ENCODE assay signal across 8 mouse cellular contexts in the genomic region with DNA sequence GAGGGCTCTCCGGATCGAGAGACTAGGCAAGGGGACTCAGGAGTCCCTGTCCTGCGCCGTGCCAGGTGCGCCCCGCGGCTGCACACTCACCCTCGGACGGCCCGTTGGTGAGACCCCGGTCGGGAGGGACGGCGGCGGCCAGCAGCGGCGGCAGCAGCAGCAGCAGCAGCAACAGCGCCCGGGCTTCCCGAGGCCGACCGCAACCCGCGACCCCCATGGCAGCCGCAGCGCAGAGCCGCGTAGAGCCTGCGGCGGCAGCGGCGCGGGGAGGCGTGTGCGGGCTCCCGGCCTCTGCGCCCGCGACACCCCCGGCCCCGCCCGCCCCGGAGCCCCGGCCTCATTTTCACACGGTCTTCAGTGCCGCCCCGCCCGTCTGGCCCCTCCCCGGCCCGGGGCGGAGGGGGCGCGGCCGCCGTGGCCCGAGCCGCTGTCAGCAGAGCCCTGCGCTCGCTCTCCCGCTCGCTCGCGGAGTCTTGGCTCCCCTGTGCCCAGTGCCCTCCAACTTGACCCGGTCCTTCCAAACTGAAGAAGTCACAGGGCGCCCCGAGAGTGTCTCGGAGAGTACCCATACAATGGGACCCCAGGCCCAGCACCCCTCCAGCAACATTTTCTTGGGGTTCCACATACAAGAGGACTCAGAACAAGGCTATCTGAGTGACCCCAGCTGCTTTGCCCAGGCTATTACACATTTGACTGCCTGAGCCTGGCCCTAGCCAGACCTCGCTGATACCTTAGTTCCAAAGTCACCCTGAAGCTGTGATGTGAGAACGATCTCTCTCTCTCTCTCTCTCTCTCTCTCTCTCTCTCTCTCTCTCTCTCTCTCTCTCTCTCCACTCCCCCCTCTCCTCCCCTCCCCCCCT. TPM values are rescaled to one million over a fixed set of nuclear protein-coding genes. Genes with fewer than 3 reads are reported as not detected.
DNase-seq lines count a peak whose midpoint lies in the region; ATAC-seq and TF ChIP-seq lines count a peak whose summit lies in the region.

TSS of gene Scube2 (minus strand) at position 310 of the 860 bp plus-strand sequence.

- TF ChIP-seq EP300 in heart, postnatal 0 days (IDR thresholded peaks at IDR 0.05; ENCODE audit: low read depth) = no peak

- peak; percentile 80 for ATAC-seq in heart, postnatal 0 days (ENCODE audit: insufficient read depth, low read depth)
- peak; percentile 82; the same call in 1 of the 2 replicates for ATAC-seq in limb, embryonic 13.5 days (ENCODE audit: low FRiP score, low read depth)
- ATAC-seq in midbrain, embryonic 16.5 days = peak; percentile 80

- 5% methylated on average over 57 of the region's 69 CpGs for WGBS in kidney, adult 2 months
- under 1% methylated on average over 40 of the region's 69 CpGs for WGBS in heart, postnatal 0 days
- under 1% methylated on average over 42 of the region's 69 CpGs for WGBS in limb, embryonic 13.5 days
- 1% methylated on average over 45 of the region's 69 CpGs for WGBS in midbrain, embryonic 16.5 days

- peak within 1 kb of the TSS; percentile 63 for H3K9ac ChIP-seq in heart, postnatal 0 days (replicated peaks; ENCODE audit: low read depth, low read length)
- peak within 1 kb of the TSS; percentile 72 for H3K9ac ChIP-seq in limb, embryonic 13.5 days
- H3K9ac ChIP-seq in midbrain, embryonic 16.5 days (ENCODE audit: low read depth, low read length) = peak within 1 kb of the TSS; percentile 83

- no peaks in the 10 kb centered on the region for H3K4me1 ChIP-seq in kidney, adult 2 months (ENCODE audit: control insufficient read depth, insufficient read depth, low read length)
- no peaks in the 10 kb centered on the region for H3K4me1 ChIP-seq in heart, postnatal 0 days (ENCODE audit: control insufficient read depth, insufficient read depth)
- H3K4me1 ChIP-seq in limb, embryonic 13.5 days = peaks cover 17% of the 10 kb centered on the region
- H3K4me1 ChIP-seq in midbrain, embryonic 16.5 days (ENCODE audit: control insufficient read depth, insufficient read depth, low read length) = peaks cover 7% of the 10 kb centered on the region; the same call in 1 of the 2 replicates

- H3K36me3 ChIP-seq in kidney, adult 2 months (ENCODE audit: control insufficient read depth, insufficient read depth, low read length) = no peaks in the 10 kb centered on the region
- no peaks in the 10 kb centered on the region for H3K36me3 ChIP-seq in heart, postnatal 0 days (replicated peaks; ENCODE audit: control insufficient read depth, insufficient read depth, low read length)
- H3K36me3 ChIP-seq in limb, embryonic 13.5 days = no peaks in the 10 kb centered on the region
- no peaks in the 10 kb centered on the region for H3K36me3 ChIP-seq in midbrain, embryonic 16.5 days (ENCODE audit: control insufficient read depth, insufficient read depth, low read length)

- no peaks in the 10 kb centered on the region for H3K27me3 ChIP-seq in kidney, adult 2 months (replicated peaks; ENCODE audit: control insufficient read depth, insufficient read depth, low read length)
- H3K27me3 ChIP-seq in heart, postnatal 0 days (ENCODE audit: control insufficient read depth, insufficient read depth, low read length) = peaks cover 17% of the 10 kb centered on the region; the same call in 1 of the 2 replicates
- H3K27me3 ChIP-seq in limb, embryonic 13.5 days = peaks cover 48% of the 10 kb centered on the region
- peaks cover 6% of the 10 kb centered on the region for H3K27me3 ChIP-seq in midbrain, embryonic 16.5 days (ENCODE audit: control insufficient read depth, insufficient read depth, low read depth, low read length)

- peak; percentile 4 for DNase-seq in kidney, adult 2 months
- no peak for DNase-seq in kidney, adult 9 months
- peak; percentile 60 for DNase-seq in embryo, embryonic 10 days (ENCODE audit: low spot score)
- DNase-seq in heart, postnatal 0 days (ENCODE audit: low spot score) = no peak
- DNase-seq in layer of hippocampus, postnatal 10 days (ENCODE audit: low spot score in 2 of 2) = no peak
- no peak for DNase-seq in spleen, postnatal 14 days (ENCODE audit: low spot score in 2 of 2)

- no peak for TF ChIP-seq CTCF in kidney, adult 2 months (conservative IDR thresholded peaks at IDR 0.05; ENCODE audit: insufficient read depth, insufficient read length, low read depth, low read length)
- no peak for TF ChIP-seq CTCF in heart, postnatal 0 days (IDR thresholded peaks at IDR 0.05; ENCODE audit: low read depth)

- peak within 1 kb of the TSS; percentile 82 for H3K4me2 ChIP-seq in heart, postnatal 0 days (ENCODE audit: low read depth, low read length)
- H3K4me2 ChIP-seq in limb, embryonic 13.5 days (replicated peaks) = peak within 1 kb of the TSS; percentile 92
- peak within 1 kb of the TSS; percentile 96 for H3K4me2 ChIP-seq in midbrain, embryonic 16.5 days (ENCODE audit: low read length)

- no peak for TF ChIP-seq POLR2A in kidney, adult 2 months (IDR thresholded peaks at IDR 0.05; ENCODE audit: low read depth, low read length)

- H3K9me3 ChIP-seq in heart, postnatal 0 days (replicated peaks; ENCODE audit: control insufficient read depth, low read length) = no peaks in the 10 kb centered on the region
- no peaks in the 10 kb centered on the region; the same call in 1 of the 2 replicates for H3K9me3 ChIP-seq in limb, embryonic 13.5 days
- no peaks in the 10 kb centered on the region for H3K9me3 ChIP-seq in midbrain, embryonic 16.5 days (replicated peaks; ENCODE audit: control insufficient read depth, low read length, poor library complexity, severe bottlenecking)

- peak within 1 kb of the TSS; percentile 33 for H3K4me3 ChIP-seq in kidney, adult 2 months (ENCODE audit: insufficient read depth, low read depth, low read length)
- peak within 1 kb of the TSS; percentile 56 for H3K4me3 ChIP-seq in heart, postnatal 0 days (ENCODE audit: low read depth, low read length)
- peak within 1 kb of the TSS; percentile 56 for H3K4me3 ChIP-seq in limb, embryonic 13.5 days
- peak within 1 kb of the TSS; percentile 53 for H3K4me3 ChIP-seq in midbrain, embryonic 16.5 days (ENCODE audit: low read depth, low read length)

- no peak within 1 kb of the TSS for H3K27ac ChIP-seq in kidney, adult 2 months (ENCODE audit: insufficient read depth, low read depth, low read length)
- H3K27ac ChIP-seq in heart, postnatal 0 days (ENCODE audit: low read depth) = no peak within 1 kb of the TSS
- H3K27ac ChIP-seq in limb, embryonic 13.5 days = no peak within 1 kb of the TSS
- H3K27ac ChIP-seq in midbrain, embryonic 16.5 days (ENCODE audit: low read length) = no peak within 1 kb of the TSS

RNA-seq across cellular contexts. Expression of gene Scube2, which starts in this region (rescaled TPM):
- 0.28 and 0.37 TPM in 2 replicates for polyA plus RNA-seq in kidney, adult 2 months (2012; rRNA removed)
- total RNA-seq in heart, postnatal 0 days (2014; rRNA removed; ENCODE audit: low replicate concordance) = 9.7 and 16.8 TPM in 2 replicates
- polyA plus RNA-seq in heart, postnatal 0 days (2015; fragmentation: Nextera tagmentation; extraction: Ambion mirVana) = 6.4 and 8.3 TPM in 2 replicates
- polyA plus RNA-seq in limb, embryonic 13.5 days (2015; fragmentation: Nextera tagmentation; extraction: Ambion mirVana) = 4.5 and 6.5 TPM in 2 replicates
- 1.2 and 2.9 TPM in 2 replicates for polyA plus RNA-seq in midbrain, embryonic 16.5 days (2015; fragmentation: Nextera tagmentation; extraction: Ambion mirVana)
- 1 to 10 TPM; 1.8 to 2.1 TPM for total RNA-seq in layer of hippocampus, postnatal 10 days (2021)

Comparison
In these comparisons a context has a peak if more than half of its experiments do, and no peak if none do; other contexts are left out.
1. Peak in DNase-seq and H3K4me3 ChIP-seq in kidney, adult 2 months; RNA of the gene not detected or under 1 TPM.